Mouse (Mus musculus) liver, embryonic 14.5 days (tissue): Measurements from ENCODE around the gene Wfdc1.

Experiments used
- CTCF ChIP-seq: IDR thresholded peaks from 2 replicates; pipeline ENCODE4 v1.5.1; 2016; ENCODE audit warnings: antibody characterized with exemption, low read depth, control low read depth
- EP300 ChIP-seq: IDR thresholded peaks from 2 replicates; pipeline ENCODE4 v1.6.1; 2016; ENCODE audit warnings: antibody characterized with exemption, low read depth

- TF ChIP-seq CTCF (no peak), EP300 (no peak)
These were observed 42.3 kb downstream of the Wfdc1 start for GRCm38 (mm10) chr8:119708471-119708870.
